Mouse (Mus musculus) embryonic facial prominence, embryonic 10.5 days (tissue): ENCODE data around the gene Plekhf1. TPM values are rescaled to one million over a fixed set of nuclear protein-coding genes. Genes with fewer than 3 reads are reported as not detected.

Experiments
- DNase-seq: peaks from one replicate; pipeline ENCODE4 v3.0.0-alpha.2; 2017; ENCODE audit warnings: low spot score
- H3K27ac ChIP-seq: fragments of 300-500 bp; sonication (generic); replicated peaks from 2 replicates; pipeline ENCODE4 v1.5.1; 2016; ENCODE audit warnings: mild to moderate bottlenecking
- H3K27me3 ChIP-seq: fragments of 300-500 bp; sonication (generic); replicated peaks from 2 replicates; pipeline ENCODE4 v1.6.1; 2016; ENCODE audit warnings: low read depth, mild to moderate bottlenecking; ENCODE audit not compliant: poor library complexity, severe bottlenecking
- H3K36me3 ChIP-seq: fragments of 300-500 bp; sonication (generic); replicated peaks from 2 replicates; pipeline ENCODE4 v1.6.1; 2016; ENCODE audit warnings: mild to moderate bottlenecking, moderate library complexity
- H3K4me1 ChIP-seq: fragments of 300-500 bp; sonication (generic); 2 replicates; pipeline ENCODE4 v1.6.1; 2016
- H3K4me3 ChIP-seq: fragments of 300-500 bp; sonication (generic); 2 replicates; pipeline ENCODE4 v1.5.1; 2016; ENCODE audit warnings: mild to moderate bottlenecking, moderate library complexity
- H3K9me3 ChIP-seq: fragments of 300-500 bp; sonication (generic); 2 replicates; pipeline ENCODE4 v1.6.1; 2016; ENCODE audit warnings: mild to moderate bottlenecking
- WGBS: fragments of 180-500 bp; shearing (Covaris S2); methylation state at CpG from one replicate; pipeline ENCODE4 v1.1.7; 2016; 5-methylcytosine and 5-hydroxymethylcytosine counted together
- polyA plus RNA-seq: library from polyadenylated mRNA; unstranded; fragments of >200 nt; fragmentation: Nextera tagmentation; extraction: Ambion mirVana; gene quantifications from 2 replicates; pipeline ENCODE4 v1.2.1, GENCODE M21; 2016

The Plekhf1 gene
- polyA plus RNA-seq, 1 experiment from 2014 or later = 3.0 TPM

GRCm38 (mm10) chr7:38181366-38181765 lies 46.5 kb downstream of the Plekhf1 start:
- DNase-seq = no peak
- peaks cover 20% of the 10 kb centered on the region for H3K4me1 ChIP-seq
- 83% methylated on average over 2 of the region's 2 CpGs for WGBS
- H3K27me3 ChIP-seq = no peaks in the 10 kb centered on the region
- no peak overlapping the region for H3K4me3 ChIP-seq
- H3K9me3 ChIP-seq = no peaks in the 10 kb centered on the region
- no peaks in the 10 kb centered on the region for H3K36me3 ChIP-seq
- H3K27ac ChIP-seq = no peak overlapping the region

GRCm38 (mm10) chr7:38179896-38180295 lies 47.9 kb downstream of the Plekhf1 start:
- Histone ChIP-seq H3K36me3 (no peaks in the 10 kb centered on the region), H3K4me1 (peaks cover 20% of the 10 kb centered on the region), H3K27ac (no peak overlapping the region), H3K4me3 (no peak overlapping the region), H3K27me3 (peaks cover 13% of the 10 kb centered on the region), H3K9me3 (no peaks in the 10 kb centered on the region)
- DNase-seq = no peak
- WGBS = 76% methylated on average over 3 of the region's 3 CpGs

- Histone ChIP-seq H3K4me1 (peaks cover 13% of the 10 kb centered on the region), H3K27me3 (peaks cover 38% of the 10 kb centered on the region), H3K27ac (no peak overlapping the region), H3K9me3 (no peaks in the 10 kb centered on the region), H3K4me3 (no peak overlapping the region), H3K36me3 (no peaks in the 10 kb centered on the region)
- DNase-seq = no peak
- 73% methylated on average over 3 of the region's 3 CpGs for WGBS
Measured at GRCm38 (mm10) chr7:38176056-38176455, 51.8 kb downstream of the Plekhf1 start.

GRCm38 (mm10) chr7:38174321-38175148 lies 53.3 kb downstream of the Plekhf1 start:
- Histone ChIP-seq H3K4me1 (peaks cover 13% of the 10 kb centered on the region), H3K27me3 (peaks cover 38% of the 10 kb centered on the region), H3K9me3 (no peaks in the 10 kb centered on the region), H3K27ac (peak overlapping the region; percentile 90), H3K36me3 (no peaks in the 10 kb centered on the region), H3K4me3 (peak overlapping the region; percentile 53)
- WGBS = 10% methylated on average over 31 of the region's 31 CpGs
- DNase-seq = peak; percentile 68

GRCm38 (mm10) chr7:38173871-38174270 lies 53.9 kb downstream of the Plekhf1 start:
- peak overlapping the region; percentile 90 for H3K27ac ChIP-seq
- peak overlapping the region; percentile 53 for H3K4me3 ChIP-seq
- peaks cover 13% of the 10 kb centered on the region for H3K4me1 ChIP-seq
- peaks cover 38% of the 10 kb centered on the region for H3K27me3 ChIP-seq
- no peaks in the 10 kb centered on the region for H3K9me3 ChIP-seq
- peak; percentile 46 for DNase-seq
- 13% methylated on average over 14 of the region's 14 CpGs for WGBS
- H3K36me3 ChIP-seq = no peaks in the 10 kb centered on the region

GRCm38 (mm10) chr7:38167724-38168141 lies 60.1 kb downstream of the Plekhf1 start:
- Histone ChIP-seq H3K27ac (no peak overlapping the region), H3K36me3 (no peaks in the 10 kb centered on the region), H3K9me3 (no peaks in the 10 kb centered on the region), H3K4me3 (no peak overlapping the region), H3K27me3 (peaks cover 5% of the 10 kb centered on the region), H3K4me1 (peaks cover 12% of the 10 kb centered on the region)
- WGBS = 16% methylated on average over 11 of the region's 11 CpGs
- peak; percentile 65 for DNase-seq

Other genes with a start within 250 kb of the Plekhf1 start
- gene Uri1, start 204.5 kb downstream of the Plekhf1 start, polyA plus RNA-seq = 48.3 and 49.0 TPM in 2 replicates
- gene Ccne1, start 120.5 kb downstream of the Plekhf1 start, polyA plus RNA-seq = 130 and 134 TPM in 2 replicates
- gene 1600014C10Rik, start 44.8 kb downstream of the Plekhf1 start, polyA plus RNA-seq = 15.5 and 17.4 TPM in 2 replicates
- gene Pop4, start 43.4 kb upstream of the Plekhf1 start, polyA plus RNA-seq = 84.2 and 92.7 TPM in 2 replicates